Mouse (Mus musculus): ENCODE results near the gene Riok2. TPM values are rescaled to one million over a fixed set of nuclear protein-coding genes. Genes with fewer than 3 reads are reported as not detected.

The Riok2 gene
- total and polyA plus RNA-seq, 2 experiments from 2014 or later = 21.2 to 27.7 TPM

- H3K4me3 ChIP-seq (ENCODE audit: low read depth, low read length) = no peak within 1 kb of the TSS
- H3K27ac ChIP-seq (ENCODE audit: low read depth) = no peak within 1 kb of the TSS
- H3K4me1 ChIP-seq (ENCODE audit: control insufficient read depth, insufficient read depth) = no peaks in the 10 kb centered on the region
- H3K4me2 ChIP-seq (ENCODE audit: low read depth, low read length) = peak within 1 kb of the TSS; percentile 8; the same call in 1 of the 2 replicates
- no peak within 1 kb of the TSS for H3K9ac ChIP-seq (replicated peaks; ENCODE audit: low read depth, low read length)
- peak; percentile 39 for DNase-seq (ENCODE audit: low spot score)
- WGBS = 31% methylated on average over 6 of the region's 6 CpGs
- no peak for TF ChIP-seq EP300 (IDR thresholded peaks at IDR 0.05; ENCODE audit: low read depth)
- peak; percentile 67 for TF ChIP-seq CTCF (IDR thresholded peaks at IDR 0.05; ENCODE audit: low read depth)
- no peaks in the 10 kb centered on the region for H3K36me3 ChIP-seq (replicated peaks; ENCODE audit: control insufficient read depth, insufficient read depth, low read length)
- peak; percentile 63; the same call in 1 of the 2 replicates for ATAC-seq (ENCODE audit: insufficient read depth, low read depth)
- no peaks in the 10 kb centered on the region for H3K27me3 ChIP-seq (ENCODE audit: control insufficient read depth, insufficient read depth, low read length)
- H3K9me3 ChIP-seq (replicated peaks; ENCODE audit: control insufficient read depth, low read length) = no peaks in the 10 kb centered on the region
Observed at GRCm38 (mm10) chr17:17402222-17403004, 28.3 kb downstream of the Riok2 start, which contains the start of gene Lix1. Gene Lix1 (plus strand): TSS chr17:17402672.

DNA sequence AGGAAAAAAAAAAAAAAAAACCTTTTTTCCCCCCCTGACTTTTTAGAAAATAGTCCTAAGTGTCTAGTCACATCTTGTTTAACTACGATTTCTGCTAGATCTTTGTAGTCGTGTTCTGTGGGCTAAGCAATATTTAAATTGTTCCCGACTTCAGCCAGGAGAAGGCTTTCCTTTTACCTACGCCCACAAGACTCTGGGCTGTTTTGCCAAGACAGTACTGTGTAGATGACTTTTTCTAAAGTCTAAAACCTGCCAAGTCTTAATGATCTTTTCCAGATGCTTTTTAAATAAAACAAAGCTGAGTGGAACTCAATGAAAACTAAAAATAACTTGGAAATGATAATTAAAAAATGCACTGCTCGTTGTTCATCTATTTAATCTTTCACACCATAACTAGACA, 28.9 kb downstream of the Riok2 start:
- Histone ChIP-seq H3K4me1 (ENCODE audit: control insufficient read depth, insufficient read depth) (no peaks in the 10 kb centered on the region), H3K4me2 (ENCODE audit: low read depth, low read length) (peak overlapping the region; percentile 8; the same call in 1 of the 2 replicates), H3K27ac (ENCODE audit: low read depth) (no peak overlapping the region), H3K36me3 (replicated peaks; ENCODE audit: control insufficient read depth, insufficient read depth, low read length) (no peaks in the 10 kb centered on the region), H3K9ac (replicated peaks; ENCODE audit: low read depth, low read length) (no peak overlapping the region), H3K27me3 (ENCODE audit: control insufficient read depth, insufficient read depth, low read length) (no peaks in the 10 kb centered on the region), H3K4me3 (ENCODE audit: low read depth, low read length) (no peak overlapping the region), H3K9me3 (replicated peaks; ENCODE audit: control insufficient read depth, low read length) (no peaks in the 10 kb centered on the region)
- TF ChIP-seq EP300 (IDR thresholded peaks at IDR 0.05; ENCODE audit: low read depth) = no peak
- TF ChIP-seq CTCF (IDR thresholded peaks at IDR 0.05; ENCODE audit: low read depth) = no peak
- WGBS = 25% methylated on average over 5 of the region's 5 CpGs
- no peak for ATAC-seq (ENCODE audit: insufficient read depth, low read depth)
- DNase-seq (ENCODE audit: low spot score) = no peak

GRCm38 (mm10) chr17:17403578-17404112, 29.5 kb downstream of the Riok2 start:
- DNase-seq (ENCODE audit: low spot score) = no peak
- no peak for ATAC-seq (ENCODE audit: insufficient read depth, low read depth)
- no peak overlapping the region for H3K4me2 ChIP-seq (ENCODE audit: low read depth, low read length)
- TF ChIP-seq CTCF (IDR thresholded peaks at IDR 0.05; ENCODE audit: low read depth) = no peak
- TF ChIP-seq EP300 (IDR thresholded peaks at IDR 0.05; ENCODE audit: low read depth) = no peak
- no peaks in the 10 kb centered on the region for H3K4me1 ChIP-seq (ENCODE audit: control insufficient read depth, insufficient read depth)
- WGBS = 39% methylated on average over 3 of the region's 3 CpGs
- H3K9ac ChIP-seq (replicated peaks; ENCODE audit: low read depth, low read length) = no peak overlapping the region
- H3K4me3 ChIP-seq (ENCODE audit: low read depth, low read length) = no peak overlapping the region
- H3K9me3 ChIP-seq (replicated peaks; ENCODE audit: control insufficient read depth, low read length) = no peaks in the 10 kb centered on the region
- no peaks in the 10 kb centered on the region for H3K27me3 ChIP-seq (ENCODE audit: control insufficient read depth, insufficient read depth, low read length)
- no peak overlapping the region for H3K27ac ChIP-seq (ENCODE audit: low read depth)
- no peaks in the 10 kb centered on the region for H3K36me3 ChIP-seq (replicated peaks; ENCODE audit: control insufficient read depth, insufficient read depth, low read length)

GRCm38 (mm10) chr17:17404811-17405544, 30.9 kb downstream of the Riok2 start:
- no peaks in the 10 kb centered on the region for H3K9me3 ChIP-seq (replicated peaks; ENCODE audit: control insufficient read depth, low read length)
- WGBS = 61% methylated on average over 8 of the region's 8 CpGs
- no peak for DNase-seq (ENCODE audit: low spot score)
- no peak overlapping the region for H3K4me3 ChIP-seq (ENCODE audit: low read depth, low read length)
- no peaks in the 10 kb centered on the region for H3K4me1 ChIP-seq (ENCODE audit: control insufficient read depth, insufficient read depth)
- TF ChIP-seq EP300 (IDR thresholded peaks at IDR 0.05; ENCODE audit: low read depth) = no peak
- TF ChIP-seq CTCF (IDR thresholded peaks at IDR 0.05; ENCODE audit: low read depth) = no peak
- ATAC-seq (ENCODE audit: insufficient read depth, low read depth) = no peak
- no peaks in the 10 kb centered on the region for H3K27me3 ChIP-seq (ENCODE audit: control insufficient read depth, insufficient read depth, low read length)
- no peaks in the 10 kb centered on the region for H3K36me3 ChIP-seq (replicated peaks; ENCODE audit: control insufficient read depth, insufficient read depth, low read length)
- no peak overlapping the region for H3K9ac ChIP-seq (replicated peaks; ENCODE audit: low read depth, low read length)
- H3K27ac ChIP-seq (ENCODE audit: low read depth) = no peak overlapping the region
- H3K4me2 ChIP-seq (ENCODE audit: low read depth, low read length) = no peak overlapping the region

- ATAC-seq (ENCODE audit: insufficient read depth, low read depth) (no peak), DNase-seq (ENCODE audit: low spot score) (no peak)
- no peak for TF ChIP-seq EP300 (IDR thresholded peaks at IDR 0.05; ENCODE audit: low read depth)
- TF ChIP-seq CTCF (IDR thresholded peaks at IDR 0.05; ENCODE audit: low read depth) = no peak
- H3K27ac ChIP-seq (ENCODE audit: low read depth) = no peak overlapping the region
- WGBS = 29% methylated on average over 1 of the region's 1 CpGs
- H3K27me3 ChIP-seq (ENCODE audit: control insufficient read depth, insufficient read depth, low read length) = no peaks in the 10 kb centered on the region
- no peaks in the 10 kb centered on the region for H3K4me1 ChIP-seq (ENCODE audit: control insufficient read depth, insufficient read depth)
- no peak overlapping the region for H3K4me3 ChIP-seq (ENCODE audit: low read depth, low read length)
- H3K9me3 ChIP-seq (replicated peaks; ENCODE audit: control insufficient read depth, low read length) = no peaks in the 10 kb centered on the region
- H3K4me2 ChIP-seq (ENCODE audit: low read depth, low read length) = no peak overlapping the region
- no peak overlapping the region for H3K9ac ChIP-seq (replicated peaks; ENCODE audit: low read depth, low read length)
- no peaks in the 10 kb centered on the region for H3K36me3 ChIP-seq (replicated peaks; ENCODE audit: control insufficient read depth, insufficient read depth, low read length)
Observed at GRCm38 (mm10) chr17:17405606-17406005, 31.5 kb downstream of the Riok2 start.
